In the genomic region with DNA sequence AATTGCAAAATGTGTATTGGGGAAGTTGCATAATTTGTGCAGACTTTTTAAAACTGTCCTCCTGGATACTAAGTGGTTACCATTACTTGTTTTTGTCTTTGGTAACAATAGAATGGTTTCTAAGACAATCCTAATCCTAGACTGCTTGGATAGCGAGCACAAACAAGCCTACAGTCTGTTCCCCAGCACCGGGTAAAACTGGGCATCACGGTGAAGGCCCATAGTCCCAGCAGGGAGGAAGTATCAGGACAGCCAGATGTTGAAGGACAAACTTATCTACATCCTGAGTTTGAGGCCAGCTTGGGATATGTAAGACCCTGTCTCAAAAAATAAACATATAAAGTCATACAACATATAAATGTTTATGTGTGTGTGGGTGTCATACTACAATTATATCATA, we compare ENCODE assay signal across 21 mouse cellular contexts. TPM values are rescaled to one million over a fixed set of nuclear protein-coding genes. Genes with fewer than 3 reads are reported as not detected.
A peak's percentile ranks its signal among the peaks of the same experiment; 100 is the strongest.
DNase-seq lines count a peak whose midpoint lies in the region; ATAC-seq and TF ChIP-seq lines count a peak whose summit lies in the region.
"Had no signal": no experiment of that assay in that cellular context is flagged by ENCODE, and none has a peak within 500 bp of the region (broad histone marks: within the 10 kb centered on the region; RNA-seq: fewer than 3 reads in every experiment).

No protein-coding gene starts in this region.

- no peaks in the 10 kb centered on the region for H3K9me3 ChIP-seq in liver, postnatal 0 days (ENCODE audit: low read length)
- no peaks in the 10 kb centered on the region for H3K9me3 ChIP-seq in liver, embryonic 12.5 days (replicated peaks)
- H3K9me3 ChIP-seq: embryonic facial prominence, embryonic 13.5 days; forebrain, embryonic 12.5 days; forebrain, embryonic 15.5 days; hindbrain, embryonic 12.5 days; hindbrain, embryonic 15.5 days had no signal

- H3K4me3 ChIP-seq in liver, postnatal 0 days (ENCODE audit: low read depth, low read length) = no peak overlapping the region
- no peak overlapping the region for H3K4me3 ChIP-seq in liver, embryonic 12.5 days
- H3K4me3 ChIP-seq: embryonic facial prominence, embryonic 13.5 days; erythroblast, embryonic 14.5 days; forebrain, embryonic 12.5 days; forebrain, embryonic 15.5 days; hindbrain, embryonic 12.5 days; hindbrain, embryonic 15.5 days had no signal

- WGBS in liver, postnatal 0 days (ENCODE audit: insufficient replicate concordance) = 28% methylated on average over 3 of the region's 3 CpGs
- 14% methylated on average over 3 of the region's 3 CpGs for WGBS in liver, embryonic 12.5 days (ENCODE audit: insufficient replicate concordance)

- H3K27ac ChIP-seq in liver, postnatal 0 days (ENCODE audit: low read depth) = no peak overlapping the region
- H3K27ac ChIP-seq in liver, embryonic 12.5 days = 0 out of 2 replicates have a peak overlapping the region, but pooled peaks have one; percentile 54
- H3K27ac ChIP-seq: embryonic facial prominence, embryonic 13.5 days; forebrain, embryonic 12.5 days; forebrain, embryonic 15.5 days; hindbrain, embryonic 12.5 days; hindbrain, embryonic 15.5 days had no signal

- no peak for TF ChIP-seq CTCF in liver, postnatal 0 days (IDR thresholded peaks at IDR 0.05; ENCODE audit: low read depth)

- 0 out of 2 replicates have a peak, but pooled peaks cover 5% of the 10 kb centered on the region for H3K36me3 ChIP-seq in liver, postnatal 0 days (replicated peaks; ENCODE audit: insufficient read depth, low read length)
- H3K36me3 ChIP-seq in liver, embryonic 12.5 days = 0 out of 2 replicates have a peak, but pooled peaks cover 7% of the 10 kb centered on the region
- H3K36me3 ChIP-seq: embryonic facial prominence, embryonic 13.5 days; forebrain, embryonic 12.5 days; forebrain, embryonic 15.5 days; hindbrain, embryonic 12.5 days; hindbrain, embryonic 15.5 days had no signal

- no peak overlapping the region for H3K9ac ChIP-seq in liver, postnatal 0 days (replicated peaks)
- H3K9ac ChIP-seq in liver, embryonic 12.5 days = no peak overlapping the region
- H3K9ac ChIP-seq: embryonic facial prominence, embryonic 13.5 days; forebrain, embryonic 12.5 days; forebrain, embryonic 15.5 days; hindbrain, embryonic 12.5 days; hindbrain, embryonic 15.5 days had no signal

- no peak for TF ChIP-seq EP300 in liver, postnatal 0 days (IDR thresholded peaks at IDR 0.05; ENCODE audit: low read depth)

- peak; percentile 44 for DNase-seq in liver
- no peak for DNase-seq in liver, postnatal 0 days
- no peak for DNase-seq in spleen, postnatal 14 days (ENCODE audit: low spot score in 2 of 2)
- DNase-seq in thymus, postnatal 0 days (ENCODE audit: low spot score) = no peak
- DNase-seq in spleen, postnatal 4 days (ENCODE audit: low spot score in 2 of 2) = no peak
- DNase-seq: adrenal gland, adult 8-10 months; adrenal gland, postnatal 25 days; cerebellum, adult 18-20 months; cerebellum, adult 9-10 months; cerebellum, postnatal 14 days; gastrocnemius, postnatal 36 days had no signal

- H3K27me3 ChIP-seq in liver, postnatal 0 days (ENCODE audit: insufficient read depth, low read length) = no peaks in the 10 kb centered on the region
- no peaks in the 10 kb centered on the region for H3K27me3 ChIP-seq in liver, embryonic 12.5 days (replicated peaks)
- H3K27me3 ChIP-seq: embryonic facial prominence, embryonic 13.5 days; forebrain, embryonic 15.5 days; hindbrain, embryonic 12.5 days; hindbrain, embryonic 15.5 days had no signal

- peaks cover 13% of the 10 kb centered on the region for H3K4me1 ChIP-seq in liver, postnatal 0 days (ENCODE audit: insufficient read depth)
- peaks cover 40% of the 10 kb centered on the region for H3K4me1 ChIP-seq in liver, embryonic 12.5 days
- H3K4me1 ChIP-seq: embryonic facial prominence, embryonic 13.5 days had no signal

- H3K4me2 ChIP-seq in liver, postnatal 0 days (ENCODE audit: low read depth, low read length) = no peak overlapping the region
- H3K4me2 ChIP-seq in liver, embryonic 12.5 days = no peak overlapping the region
- H3K4me2 ChIP-seq: embryonic facial prominence, embryonic 13.5 days; forebrain, embryonic 12.5 days; forebrain, embryonic 15.5 days; heart, embryonic 11.5 days; hindbrain, embryonic 12.5 days; hindbrain, embryonic 15.5 days had no signal

- ATAC-seq in liver, postnatal 0 days = no peak
- ATAC-seq in common myeloid progenitor, adult 5-6 weeks (replicated peaks; ENCODE audit: low read depth, poor library complexity, severe bottlenecking) = peak; percentile 63
- ATAC-seq in liver, embryonic 12.5 days = peak; percentile 54
- ATAC-seq in megakaryocyte progenitor cell, adult 5-6 weeks (replicated peaks; ENCODE audit: poor library complexity) = peak; percentile 51
- ATAC-seq: forebrain, embryonic 15.5 days had no signal

RNA-seq across cellular contexts. Expression of gene Hectd1, which starts 5.9 kb away (rescaled TPM):
- polyA plus RNA-seq in liver, postnatal 0 days (2015; fragmentation: Nextera tagmentation; extraction: Ambion mirVana) = 18.2 and 20.6 TPM in 2 replicates
- 130 and 143 TPM in 2 replicates for total RNA-seq in common myeloid progenitor, adult 5-6 weeks (2017)
- polyA plus RNA-seq in liver, embryonic 12.5 days (2016; fragmentation: Nextera tagmentation; extraction: Ambion mirVana) = 48.0 and 48.4 TPM in 2 replicates
- total RNA-seq in megakaryocyte progenitor cell, adult 5-6 weeks (2015) = 50.5 and 58.2 TPM in 2 replicates
- total RNA-seq in megakaryocyte progenitor cell, adult 5-6 weeks (2017) = 83.8 and 108 TPM in 2 replicates
- 36.7 and 50.8 TPM in 2 replicates for polyA plus RNA-seq in thymus, postnatal 0 days (2015; fragmentation: Nextera tagmentation; extraction: Ambion mirVana)
